Mouse (Mus musculus) R1 (cell line): ENCODE measurements around the gene Slc37a3.

Source experiments
- DNase-seq: peaks from one replicate; pipeline ENCODE4 v3.0.0-alpha.2; 2018; ENCODE audit warnings: low read depth, low spot score

The Slc37a3 gene

GRCm38 (mm10) chr6:39377311-39377827 lies at the start of gene Slc37a3:
Gene Slc37a3, minus strand, starts transcription at chr6:39377675.
- DNase-seq, result peak; percentile 92

GRCm38 (mm10) chr6:39426725-39427124 lies 49.2 kb upstream of the Slc37a3 start:
- peak; percentile 99 for DNase-seq

GRCm38 (mm10) chr6:39425181-39425580 lies 47.7 kb upstream of the Slc37a3 start:
- DNase-seq, result no peak

GRCm38 (mm10) chr6:39423686-39424085 lies 46.2 kb upstream of the Slc37a3 start:
- DNase-seq, result peak; percentile 49

GRCm38 (mm10) chr6:39423130-39423551 lies 45.7 kb upstream of the Slc37a3 start:
- peak; percentile 80 for DNase-seq

GRCm38 (mm10) chr6:39420867-39421266 lies 43.4 kb upstream of the Slc37a3 start:
- DNase-seq, result peak; percentile 95

GRCm38 (mm10) chr6:39419851-39420721 lies 42.6 kb upstream of the Slc37a3 start, which contains the start of gene Mkrn1:
Gene Mkrn1, minus strand, starts transcription at chr6:39420462.
- DNase-seq, result peak; percentile 99

GRCm38 (mm10) chr6:39419386-39419850 lies 41.9 kb upstream of the Slc37a3 start:
- peak; percentile 50 for DNase-seq

GRCm38 (mm10) chr6:39416654-39417053 lies 39.2 kb upstream of the Slc37a3 start:
- DNase-seq, result peak; percentile 82

- DNase-seq, result peak; percentile 91
These were observed 38.3 kb upstream of the Slc37a3 start for GRCm38 (mm10) chr6:39415762-39416161.

- DNase-seq, result peak; percentile 59
These were observed 36.6 kb upstream of the Slc37a3 start for GRCm38 (mm10) chr6:39414106-39414505.

GRCm38 (mm10) chr6:39406480-39406879 lies 29.0 kb upstream of the Slc37a3 start:
- peak; percentile 40 for DNase-seq

- DNase-seq, result no peak
These were observed 25.7 kb upstream of the Slc37a3 start for GRCm38 (mm10) chr6:39403136-39403535.

- DNase-seq, result peak; percentile 98
These were observed 22.9 kb upstream of the Slc37a3 start for GRCm38 (mm10) chr6:39400343-39400742.

- peak; percentile 39 for DNase-seq
These were observed 20.9 kb upstream of the Slc37a3 start for GRCm38 (mm10) chr6:39398342-39398741.

- DNase-seq, result peak; percentile 74
These were observed 19.6 kb upstream of the Slc37a3 start for GRCm38 (mm10) chr6:39397046-39397445.

- no peak for DNase-seq
These were observed 18.4 kb upstream of the Slc37a3 start for GRCm38 (mm10) chr6:39395916-39396315.

- peak; percentile 47 for DNase-seq
These were observed 18.0 kb upstream of the Slc37a3 start for GRCm38 (mm10) chr6:39395471-39395870.

GRCm38 (mm10) chr6:39389988-39390387 lies 12.5 kb upstream of the Slc37a3 start:
- DNase-seq, result no peak

GRCm38 (mm10) chr6:39381125-39381880 lies 3.8 kb upstream of the Slc37a3 start, which contains the start of gene Rab19:
Gene Rab19, plus strand, starts transcription at chr6:39381175.
- peak; percentile 41 for DNase-seq

- DNase-seq, result no peak
These were observed 2.8 kb upstream of the Slc37a3 start for GRCm38 (mm10) chr6:39380276-39380675.

- DNase-seq, result no peak
These were observed 2.3 kb upstream of the Slc37a3 start for GRCm38 (mm10) chr6:39379749-39380148.
